Mouse (Mus musculus): ENCODE results near the gene Cbln1.

DNA sequence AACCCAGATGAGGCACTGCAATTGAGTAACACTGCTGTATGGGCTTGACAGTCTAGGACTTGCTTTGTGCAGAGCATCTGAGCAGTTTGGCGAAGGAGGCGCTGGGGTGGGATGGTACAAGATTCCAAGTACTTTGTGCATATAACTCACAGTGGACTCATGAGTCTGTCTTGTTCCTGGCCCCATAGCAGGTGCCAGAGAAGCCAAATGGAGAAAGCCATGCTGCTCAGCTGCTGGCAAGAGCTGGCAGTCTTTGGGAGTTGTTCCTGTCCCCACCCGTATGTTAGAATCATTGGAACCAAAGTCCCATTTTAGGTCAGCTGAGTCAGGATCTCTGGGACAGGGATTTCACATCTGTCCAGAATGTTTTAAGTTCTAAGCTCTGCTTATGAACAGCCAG lies 44.7 kb upstream of the Cbln1 start:
- TF ChIP-seq USF1 (IDR thresholded peaks at IDR 0.05; ENCODE audit: low read depth, low read length) (no peak), CTCF (conservative IDR thresholded peaks at IDR 0.05 in 1 of 2, IDR thresholded peaks at IDR 0.05 in 1 of 2; ENCODE audit: low read depth in 2 of 2, low read length in 2 of 2) (no peak), POLR2A (IDR thresholded peaks at IDR 0.05; ENCODE audit: low read depth, low read length) (no peak), SIN3A (IDR thresholded peaks at IDR 0.05; ENCODE audit: low read length) (no peak), MAZ (IDR thresholded peaks at IDR 0.05; ENCODE audit: low read depth, low read length) (no peak), ZNF384 (IDR thresholded peaks at IDR 0.05; ENCODE audit: low read depth, low read length) (no peak), GABPA (IDR thresholded peaks at IDR 0.05; ENCODE audit: insufficient replicate concordance, low read depth, low read length) (no peak), MEF2A (IDR thresholded peaks at IDR 0.05; ENCODE audit: borderline replicate concordance, low read depth, low read length) (no peak), EP300 (IDR thresholded peaks at IDR 0.05; ENCODE audit: low read length) (no peak), BHLHE40 (IDR thresholded peaks at IDR 0.05; ENCODE audit: low read depth, low read length) (no peak), ZKSCAN1 (IDR thresholded peaks at IDR 0.05; ENCODE audit: borderline replicate concordance, low read depth, low read length) (no peak), PAX5 (IDR thresholded peaks at IDR 0.05; ENCODE audit: low read length) (no peak)
